In genomic region chr1:193504611-193505010, GRCm38 (mm10) we compare ENCODE assay signal across 11 mouse cellular contexts.
"Had no signal": no experiment of that assay in that cellular context is flagged by ENCODE, and none has a peak within 500 bp of the region (broad histone marks: within the 10 kb centered on the region; RNA-seq: fewer than 3 reads in every experiment).

No protein-coding gene starts in this region.

- H3K36me3 ChIP-seq: limb, embryonic 10.5 days; limb, embryonic 13.5 days; liver, embryonic 12.5 days; liver, embryonic 15.5 days; lung, embryonic 15.5 days; midbrain, embryonic 10.5 days; midbrain, embryonic 13.5 days had no signal

- H3K27ac ChIP-seq: kidney, postnatal 0 days; layer of hippocampus, adult 2 months; limb, embryonic 10.5 days; limb, embryonic 13.5 days; liver, embryonic 12.5 days; liver, embryonic 15.5 days; lung, embryonic 15.5 days; midbrain, embryonic 10.5 days; midbrain, embryonic 13.5 days had no signal

- H3K9ac ChIP-seq: limb, embryonic 13.5 days; liver, embryonic 12.5 days; liver, embryonic 15.5 days; lung, embryonic 15.5 days; midbrain, embryonic 13.5 days had no signal

- H3K4me2 ChIP-seq: limb, embryonic 13.5 days; liver, embryonic 12.5 days; liver, embryonic 15.5 days; lung, embryonic 15.5 days; midbrain, embryonic 13.5 days had no signal

- H3K4me1 ChIP-seq: limb, embryonic 13.5 days had no signal

- H3K27me3 ChIP-seq: limb, embryonic 13.5 days; liver, embryonic 12.5 days; lung, embryonic 15.5 days; midbrain, embryonic 13.5 days had no signal

- H3K4me3 ChIP-seq: layer of hippocampus, adult 2 months; limb, embryonic 10.5 days; limb, embryonic 13.5 days; liver, embryonic 12.5 days; liver, embryonic 15.5 days; lung, embryonic 15.5 days; megakaryocyte, embryonic 14.5 days; midbrain, embryonic 10.5 days; midbrain, embryonic 13.5 days; myocyte had no signal

- H3K9me3 ChIP-seq: limb, embryonic 10.5 days; limb, embryonic 13.5 days; liver, embryonic 12.5 days; liver, embryonic 15.5 days; lung, embryonic 15.5 days; megakaryocyte, embryonic 14.5 days; midbrain, embryonic 10.5 days; midbrain, embryonic 13.5 days had no signal
